Comparison of ENCODE assay signal across 23 mouse cellular contexts in genomic region chr2:125233537-125233936, GRCm38 (mm10). TPM values are rescaled to one million over a fixed set of nuclear protein-coding genes. Genes with fewer than 3 reads are reported as not detected.
DNase-seq lines count a peak whose midpoint lies in the region; ATAC-seq and TF ChIP-seq lines count a peak whose summit lies in the region.
"Had no signal": no experiment of that assay in that cellular context is flagged by ENCODE, and none has a peak within 500 bp of the region (broad histone marks: within the 10 kb centered on the region; RNA-seq: fewer than 3 reads in every experiment).

No protein-coding gene starts in this region.

- in situ Hi-C loops in CH12.LX (cut with MboI; ENCODE audit: low pct_ligation_motif_present, low pct_unique_long_range_greater_than_20kb, low sequenced_read_pairs): no loop called here

- TF ChIP-seq POLR2A in CH12.LX (IDR thresholded peaks at IDR 0.05; ENCODE audit: low read depth, low read length): no peak

- no peaks in the 10 kb centered on the region for H3K36me3 ChIP-seq in kidney, embryonic 14.5 days (ENCODE audit: control insufficient read depth, insufficient read depth, low read length)
- no peaks in the 10 kb centered on the region for H3K36me3 ChIP-seq in kidney, postnatal 0 days (ENCODE audit: insufficient read depth, low read length)
- no peaks in the 10 kb centered on the region for H3K36me3 ChIP-seq in CH12.LX (replicated peaks in 1 of 2; ENCODE audit: control insufficient read depth in 1 of 2, insufficient read depth in 1 of 2, low read length in 1 of 2)
- no peaks in the 10 kb centered on the region for H3K36me3 ChIP-seq in hindbrain, embryonic 12.5 days
- H3K36me3 ChIP-seq: embryonic facial prominence, embryonic 10.5 days; embryonic facial prominence, embryonic 12.5 days; forebrain, embryonic 15.5 days had no signal

- dilution Hi-C loops in CH12.LX (cut with MboI; ENCODE audit: extremely low pct_ligation_motif_present, extremely low pct_unique_long_range_greater_than_20kb, low sequenced_read_pairs): no loop called here

- H3K4me2 ChIP-seq in kidney, embryonic 14.5 days (replicated peaks; ENCODE audit: low read depth, low read length): no peak overlapping the region
- no peak overlapping the region for H3K4me2 ChIP-seq in kidney, postnatal 0 days (ENCODE audit: low read length)
- peak overlapping the region; percentile 14; the same call in 1 of the 2 replicates for H3K4me2 ChIP-seq in CH12.LX (ENCODE audit: insufficient read depth, low read depth, poor library complexity, severe bottlenecking)
- no peak overlapping the region for H3K4me2 ChIP-seq in hindbrain, embryonic 12.5 days (replicated peaks)
- H3K4me2 ChIP-seq: embryonic facial prominence, embryonic 12.5 days; forebrain, embryonic 13.5 days; forebrain, embryonic 15.5 days had no signal

- 68% methylated on average over 2 of the region's 2 CpGs for WGBS in kidney, embryonic 14.5 days
- 45% methylated on average over 2 of the region's 2 CpGs for WGBS in kidney, postnatal 0 days
- 83% methylated on average over 2 of the region's 2 CpGs for WGBS in hindbrain, embryonic 12.5 days

- DNase-seq in kidney, adult 11 months: no peak
- DNase-seq in kidney, postnatal 0 days (ENCODE audit: low spot score): peak; percentile 22
- DNase-seq in kidney, postnatal 10 days: no peak
- DNase-seq in CH12.LX (ENCODE audit: extremely low read depth): no peak
- DNase-seq: adrenal gland, adult 8-10 months; adrenal gland, postnatal 14 days; adrenal gland, postnatal 36 days; B cell, adult 2 months; cerebellum, adult 11-12 months; cerebellum, adult 2 months; cerebellum, adult 9-10 months; cerebellum, postnatal 10 days; cerebellum, postnatal 25 days; forebrain, postnatal 0 days had no signal

- H3K9ac ChIP-seq in kidney, embryonic 14.5 days (ENCODE audit: low read depth, low read length): no peak overlapping the region
- no peak overlapping the region for H3K9ac ChIP-seq in kidney, postnatal 0 days (ENCODE audit: low read depth, low read length)
- H3K9ac ChIP-seq in CH12.LX (ENCODE audit: insufficient read depth, low read depth): 0 out of 2 replicates have a peak overlapping the region, but pooled peaks have one; percentile 33
- H3K9ac ChIP-seq in hindbrain, embryonic 12.5 days: no peak overlapping the region
- H3K9ac ChIP-seq: embryonic facial prominence, embryonic 12.5 days; forebrain, embryonic 13.5 days; forebrain, embryonic 15.5 days; forebrain, postnatal 0 days had no signal

- no peak for TF ChIP-seq EP300 in CH12.LX (IDR thresholded peaks at IDR 0.05; ENCODE audit: low read length)

- ATAC-seq in kidney, embryonic 14.5 days (ENCODE audit: low FRiP score, low TSS enrichment): peak; percentile 52; the same call in 1 of the 2 replicates
- no peak for ATAC-seq in kidney, postnatal 0 days (replicated peaks; ENCODE audit: low FRiP score, low read depth)
- no peak for ATAC-seq in hindbrain, embryonic 12.5 days (ENCODE audit: low FRiP score)
- ATAC-seq: activated CD4-positive, CD25-positive, alpha-beta regulatory T cell, adult 4 months; CD4-positive, CD25-positive, alpha-beta regulatory T cell, adult 4 months; forebrain, embryonic 13.5 days; forebrain, embryonic 15.5 days; forebrain, postnatal 0 days; Patski had no signal

- H3K9me3 ChIP-seq in kidney, embryonic 14.5 days (ENCODE audit: control insufficient read depth, low read length): no peaks in the 10 kb centered on the region
- H3K9me3 ChIP-seq in kidney, postnatal 0 days (replicated peaks; ENCODE audit: low read length): no peaks in the 10 kb centered on the region
- H3K9me3 ChIP-seq in CH12.LX (replicated peaks; ENCODE audit: low read length): no peaks in the 10 kb centered on the region
- no peaks in the 10 kb centered on the region for H3K9me3 ChIP-seq in hindbrain, embryonic 12.5 days (replicated peaks)
- H3K9me3 ChIP-seq: embryonic facial prominence, embryonic 10.5 days; embryonic facial prominence, embryonic 12.5 days; forebrain, embryonic 13.5 days; forebrain, embryonic 15.5 days had no signal

- no peaks in the 10 kb centered on the region for H3K27me3 ChIP-seq in kidney, embryonic 14.5 days (ENCODE audit: control insufficient read depth, insufficient read depth, low read length)
- no peaks in the 10 kb centered on the region for H3K27me3 ChIP-seq in kidney, postnatal 0 days (ENCODE audit: insufficient read depth, low read length)
- no peaks in the 10 kb centered on the region for H3K27me3 ChIP-seq in CH12.LX (replicated peaks)
- no peaks in the 10 kb centered on the region for H3K27me3 ChIP-seq in hindbrain, embryonic 12.5 days
- H3K27me3 ChIP-seq: embryonic facial prominence, embryonic 12.5 days; forebrain, embryonic 13.5 days; forebrain, embryonic 15.5 days; Patski had no signal

- H3K27ac ChIP-seq in kidney, embryonic 14.5 days (ENCODE audit: low read depth, low read length): no peak overlapping the region
- H3K27ac ChIP-seq in kidney, postnatal 0 days: no peak overlapping the region
- peak overlapping the region; percentile 87 for H3K27ac ChIP-seq in CH12.LX (ENCODE audit: insufficient read depth, low read depth)
- no peak overlapping the region for H3K27ac ChIP-seq in hindbrain, embryonic 12.5 days
- H3K27ac ChIP-seq: embryonic facial prominence, embryonic 10.5 days; embryonic facial prominence, embryonic 12.5 days; forebrain, embryonic 13.5 days; forebrain, embryonic 15.5 days had no signal

- 0 out of 2 replicates have a peak, but pooled peaks cover 4% of the 10 kb centered on the region for H3K4me1 ChIP-seq in kidney, embryonic 14.5 days (ENCODE audit: control insufficient read depth, insufficient read depth, low read length)
- H3K4me1 ChIP-seq in kidney, postnatal 0 days (replicated peaks; ENCODE audit: insufficient read depth, low read length): 0 out of 2 replicates have a peak, but pooled peaks cover 4% of the 10 kb centered on the region
- H3K4me1 ChIP-seq in CH12.LX (ENCODE audit: control insufficient read depth in 1 of 2, insufficient read depth in 2 of 2): peaks cover 14 to 17% of the 10 kb centered on the region in 2 experiments
- H3K4me1 ChIP-seq in hindbrain, embryonic 12.5 days: no peaks in the 10 kb centered on the region
- H3K4me1 ChIP-seq: embryonic facial prominence, embryonic 10.5 days; embryonic facial prominence, embryonic 12.5 days; forebrain, embryonic 13.5 days; forebrain, embryonic 15.5 days had no signal

- no peak for TF ChIP-seq RAD21 in CH12.LX (IDR thresholded peaks at IDR 0.05; ENCODE audit: low read depth, low read length)

- no peak overlapping the region for H3K4me3 ChIP-seq in kidney, embryonic 14.5 days (ENCODE audit: low read length)
- H3K4me3 ChIP-seq in kidney, postnatal 0 days (replicated peaks; ENCODE audit: low read depth, low read length): no peak overlapping the region
- no peak overlapping the region for H3K4me3 ChIP-seq in CH12.LX (replicated peaks in 1 of 3; ENCODE audit: low read depth in 2 of 3, low read length in 2 of 3, poor library complexity in 1 of 3)
- no peak overlapping the region for H3K4me3 ChIP-seq in hindbrain, embryonic 12.5 days
- H3K4me3 ChIP-seq: embryonic facial prominence, embryonic 10.5 days; embryonic facial prominence, embryonic 12.5 days; forebrain, embryonic 13.5 days; forebrain, embryonic 15.5 days had no signal

- no peaks in the 10 kb centered on the region for H3K79me2 ChIP-seq in CH12.LX (replicated peaks; ENCODE audit: control insufficient read depth, extremely low read depth, insufficient read depth, poor library complexity, severe bottlenecking)

- no peak for TF ChIP-seq CTCF in kidney, postnatal 0 days (IDR thresholded peaks at IDR 0.05; ENCODE audit: low read depth)
- TF ChIP-seq CTCF in CH12.LX (conservative IDR thresholded peaks at IDR 0.05 in 1 of 2, IDR thresholded peaks at IDR 0.05 in 1 of 2; ENCODE audit: low read depth in 2 of 2, low read length in 2 of 2): no peak

TF ChIP-seq in CH12.LX, 34 proteins besides CTCF, POLR2A, EP300 and RAD21:
- TF ChIP-seq MAZ (IDR thresholded peaks at IDR 0.05; ENCODE audit: low read depth, low read length): no peak
- no peak for TF ChIP-seq SMC3 (IDR thresholded peaks at IDR 0.05; ENCODE audit: low read depth, low read length)

RNA-seq across cellular contexts. Expression of gene Dut, which starts 13.5 kb away (rescaled TPM):
- 217 and 261 TPM in 2 replicates for polyA plus RNA-seq in kidney, embryonic 14.5 days (2014; fragmentation: Nextera tagmentation; extraction: Ambion mirVana)
- 133 and 141 TPM in 2 replicates for polyA plus RNA-seq in kidney, postnatal 0 days (2015; fragmentation: Nextera tagmentation; extraction: Ambion mirVana)
- total RNA-seq in CH12.LX (2012; rRNA removed) (197 and 272 TPM in 2 replicates), CH12.LX (2014; rRNA removed) (348 and 351 TPM in 2 replicates)
- 228 and 232 TPM in 2 replicates for polyA plus RNA-seq in CH12.LX (2012; ENCODE audit: insufficient read length, low read depth)
- 107 and 109 TPM in 2 replicates for polyA plus RNA-seq in hindbrain, embryonic 12.5 days (2016; fragmentation: Nextera tagmentation; extraction: Ambion mirVana)
